Mouse (Mus musculus): Measurements from ENCODE around the gene Syn3. TPM values are rescaled to one million over a fixed set of nuclear protein-coding genes. Genes with fewer than 3 reads are reported as not detected.

Syn3 gene
- polyA plus RNA-seq, 1 experiment from 2014 or later: 8.5 TPM

- Histone ChIP-seq H3K27ac (ENCODE audit: low read depth, low read length) (no peak overlapping the region), H3K4me1 (ENCODE audit: control insufficient read depth, insufficient read depth, low read length) (0 out of 2 replicates have a peak, but pooled peaks cover 2% of the 10 kb centered on the region)
- 1% methylated on average over 3 of the region's 3 CpGs for WGBS
Observed at GRCm38 (mm10) chr10:86021408-86021748, 477.3 kb downstream of the Syn3 start.

GRCm38 (mm10) chr10:86018813-86019212, 479.9 kb downstream of the Syn3 start:
- H3K27ac ChIP-seq (ENCODE audit: low read depth, low read length): no peak overlapping the region
- 0 out of 2 replicates have a peak, but pooled peaks cover 2% of the 10 kb centered on the region for H3K4me1 ChIP-seq (ENCODE audit: control insufficient read depth, insufficient read depth, low read length)
- WGBS: 33% methylated on average over 5 of the region's 5 CpGs
- no peak overlapping the region for H3K4me2 ChIP-seq (ENCODE audit: low read length)
- no peaks in the 10 kb centered on the region for H3K36me3 ChIP-seq (ENCODE audit: control insufficient read depth, insufficient read depth, low read length)
- H3K4me3 ChIP-seq (ENCODE audit: low read depth, low read length): no peak overlapping the region
- no peaks in the 10 kb centered on the region for H3K9me3 ChIP-seq (replicated peaks; ENCODE audit: control insufficient read depth, low read length)
- no peaks in the 10 kb centered on the region for H3K27me3 ChIP-seq (replicated peaks; ENCODE audit: control insufficient read depth, insufficient read depth, low read length)
- DNase-seq (ENCODE audit: low spot score) (no peak), ATAC-seq (no peak)
- H3K9ac ChIP-seq (ENCODE audit: low read length): no peak overlapping the region

More at GRCm38 (mm10) chr10:86021408-86021748, 477.3 kb downstream of the Syn3 start:
- Histone ChIP-seq H3K36me3 (ENCODE audit: control insufficient read depth, insufficient read depth, low read length) (no peaks in the 10 kb centered on the region), H3K9me3 (replicated peaks; ENCODE audit: control insufficient read depth, low read length) (no peaks in the 10 kb centered on the region), H3K4me2 (ENCODE audit: low read length) (peak overlapping the region; percentile 72), H3K4me3 (ENCODE audit: low read depth, low read length) (peak overlapping the region; percentile 88), H3K9ac (ENCODE audit: low read length) (no peak overlapping the region), H3K27me3 (replicated peaks; ENCODE audit: control insufficient read depth, insufficient read depth, low read length) (no peaks in the 10 kb centered on the region)
- DNase-seq (ENCODE audit: low spot score) (no peak), ATAC-seq (no peak)

- H3K9ac ChIP-seq (ENCODE audit: low read length): no peak overlapping the region
- ATAC-seq: no peak
- DNase-seq (ENCODE audit: low spot score): no peak
- H3K9me3 ChIP-seq (replicated peaks; ENCODE audit: control insufficient read depth, low read length): no peaks in the 10 kb centered on the region
- no peaks in the 10 kb centered on the region for H3K36me3 ChIP-seq (ENCODE audit: control insufficient read depth, insufficient read depth, low read length)
- H3K4me3 ChIP-seq (ENCODE audit: low read depth, low read length): no peak overlapping the region
- WGBS: 90% methylated on average over 7 of the region's 7 CpGs
- no peak overlapping the region for H3K4me2 ChIP-seq (ENCODE audit: low read length)
- H3K27me3 ChIP-seq (replicated peaks; ENCODE audit: control insufficient read depth, insufficient read depth, low read length): no peaks in the 10 kb centered on the region
- no peak overlapping the region for H3K27ac ChIP-seq (ENCODE audit: low read depth, low read length)
- H3K4me1 ChIP-seq (ENCODE audit: control insufficient read depth, insufficient read depth, low read length): 0 out of 2 replicates have a peak, but pooled peaks cover 2% of the 10 kb centered on the region
Observed at GRCm38 (mm10) chr10:86017781-86018180, 480.9 kb downstream of the Syn3 start.

GRCm38 (mm10) chr10:86011781-86012180, 486.9 kb downstream of the Syn3 start, which contains the start of gene Bpifc:
Bpifc (minus strand) TSS chr10:86011895.
- no peaks in the 10 kb centered on the region for H3K27me3 ChIP-seq (replicated peaks; ENCODE audit: control insufficient read depth, insufficient read depth, low read length)
- ATAC-seq: no peak

GRCm38 (mm10) chr10:86011172-86011571, 487.5 kb downstream of the Syn3 start:
- Histone ChIP-seq H3K9ac (ENCODE audit: low read length) (no peak overlapping the region), H3K4me3 (ENCODE audit: low read depth, low read length) (no peak overlapping the region), H3K36me3 (ENCODE audit: control insufficient read depth, insufficient read depth, low read length) (no peaks in the 10 kb centered on the region), H3K4me2 (ENCODE audit: low read length) (no peak overlapping the region), H3K4me1 (ENCODE audit: control insufficient read depth, insufficient read depth, low read length) (no peaks in the 10 kb centered on the region), H3K9me3 (replicated peaks; ENCODE audit: control insufficient read depth, low read length) (no peaks in the 10 kb centered on the region), H3K27ac (ENCODE audit: low read depth, low read length) (no peak overlapping the region), H3K27me3 (replicated peaks; ENCODE audit: control insufficient read depth, insufficient read depth, low read length) (no peaks in the 10 kb centered on the region)
- ATAC-seq (no peak), DNase-seq (ENCODE audit: low spot score) (no peak)
- WGBS: 83% methylated on average over 2 of the region's 2 CpGs

More at GRCm38 (mm10) chr10:86011781-86012180, 486.9 kb downstream of the Syn3 start, which contains the start of gene Bpifc:
- no peaks in the 10 kb centered on the region for H3K36me3 ChIP-seq (ENCODE audit: control insufficient read depth, insufficient read depth, low read length)
- H3K9me3 ChIP-seq (replicated peaks; ENCODE audit: control insufficient read depth, low read length): no peaks in the 10 kb centered on the region
- no peak within 1 kb of the TSS for H3K9ac ChIP-seq (ENCODE audit: low read length)
- no peaks in the 10 kb centered on the region for H3K4me1 ChIP-seq (ENCODE audit: control insufficient read depth, insufficient read depth, low read length)
- no peak within 1 kb of the TSS for H3K4me2 ChIP-seq (ENCODE audit: low read length)
- no peak for DNase-seq (ENCODE audit: low spot score)
- H3K27ac ChIP-seq (ENCODE audit: low read depth, low read length): no peak within 1 kb of the TSS
- H3K4me3 ChIP-seq (ENCODE audit: low read depth, low read length): no peak within 1 kb of the TSS
- 89% methylated on average over 2 of the region's 2 CpGs for WGBS

- no peaks in the 10 kb centered on the region for H3K36me3 ChIP-seq (ENCODE audit: control insufficient read depth, insufficient read depth, low read length)
- ATAC-seq: no peak
- H3K4me3 ChIP-seq (ENCODE audit: low read depth, low read length): no peak overlapping the region
- DNase-seq (ENCODE audit: low spot score): no peak
- no peaks in the 10 kb centered on the region for H3K9me3 ChIP-seq (replicated peaks; ENCODE audit: control insufficient read depth, low read length)
- H3K4me1 ChIP-seq (ENCODE audit: control insufficient read depth, insufficient read depth, low read length): no peaks in the 10 kb centered on the region
- WGBS: 73% methylated on average over 6 of the region's 6 CpGs
- H3K27ac ChIP-seq (ENCODE audit: low read depth, low read length): no peak overlapping the region
- no peaks in the 10 kb centered on the region for H3K27me3 ChIP-seq (replicated peaks; ENCODE audit: control insufficient read depth, insufficient read depth, low read length)
- H3K4me2 ChIP-seq (ENCODE audit: low read length): no peak overlapping the region
- H3K9ac ChIP-seq (ENCODE audit: low read length): no peak overlapping the region
Observed at GRCm38 (mm10) chr10:86010636-86011035, 488.1 kb downstream of the Syn3 start.

GRCm38 (mm10) chr10:86009688-86010087, 489.0 kb downstream of the Syn3 start:
- no peak overlapping the region for H3K4me2 ChIP-seq (ENCODE audit: low read length)
- no peaks in the 10 kb centered on the region for H3K4me1 ChIP-seq (ENCODE audit: control insufficient read depth, insufficient read depth, low read length)
- no peak overlapping the region for H3K27ac ChIP-seq (ENCODE audit: low read depth, low read length)
- no peak overlapping the region for H3K4me3 ChIP-seq (ENCODE audit: low read depth, low read length)
- H3K9me3 ChIP-seq (replicated peaks; ENCODE audit: control insufficient read depth, low read length): no peaks in the 10 kb centered on the region
- no peak overlapping the region for H3K9ac ChIP-seq (ENCODE audit: low read length)
- ATAC-seq: no peak
- WGBS: 92% methylated on average over 2 of the region's 2 CpGs
- no peaks in the 10 kb centered on the region for H3K27me3 ChIP-seq (replicated peaks; ENCODE audit: control insufficient read depth, insufficient read depth, low read length)
- H3K36me3 ChIP-seq (ENCODE audit: control insufficient read depth, insufficient read depth, low read length): no peaks in the 10 kb centered on the region
- no peak for DNase-seq (ENCODE audit: low spot score)

- no peak overlapping the region for H3K27ac ChIP-seq (ENCODE audit: low read depth, low read length)
- H3K9ac ChIP-seq (ENCODE audit: low read length): no peak overlapping the region
- 65% methylated on average over 5 of the region's 5 CpGs for WGBS
- H3K9me3 ChIP-seq (replicated peaks; ENCODE audit: control insufficient read depth, low read length): no peaks in the 10 kb centered on the region
- H3K27me3 ChIP-seq (replicated peaks; ENCODE audit: control insufficient read depth, insufficient read depth, low read length): no peaks in the 10 kb centered on the region
- no peaks in the 10 kb centered on the region for H3K4me1 ChIP-seq (ENCODE audit: control insufficient read depth, insufficient read depth, low read length)
- DNase-seq (ENCODE audit: low spot score) (no peak), ATAC-seq (no peak)
- H3K4me2 ChIP-seq (ENCODE audit: low read length): no peak overlapping the region
- no peaks in the 10 kb centered on the region for H3K36me3 ChIP-seq (ENCODE audit: control insufficient read depth, insufficient read depth, low read length)
- H3K4me3 ChIP-seq (ENCODE audit: low read depth, low read length): no peak overlapping the region
Observed at GRCm38 (mm10) chr10:86006455-86006854, 492.2 kb downstream of the Syn3 start.

All from forebrain, embryonic 14.5 days (tissue).